Mouse (Mus musculus) spleen, adult 18-20 months (tissue): ENCODE measurements around the gene Rmdn2.

Experiments
- DNase-seq, 2 experiments: peaks; one replicate each; pipeline ENCODE4 v3.0.0; 2022; ENCODE audit warnings: mixed read lengths in 2 of 2

The Rmdn2 gene

GRCm38 (mm10) chr17:79708168-79708567 is 96.5 kb downstream of the Rmdn2 start:
- no peak for DNase-seq

DNA sequence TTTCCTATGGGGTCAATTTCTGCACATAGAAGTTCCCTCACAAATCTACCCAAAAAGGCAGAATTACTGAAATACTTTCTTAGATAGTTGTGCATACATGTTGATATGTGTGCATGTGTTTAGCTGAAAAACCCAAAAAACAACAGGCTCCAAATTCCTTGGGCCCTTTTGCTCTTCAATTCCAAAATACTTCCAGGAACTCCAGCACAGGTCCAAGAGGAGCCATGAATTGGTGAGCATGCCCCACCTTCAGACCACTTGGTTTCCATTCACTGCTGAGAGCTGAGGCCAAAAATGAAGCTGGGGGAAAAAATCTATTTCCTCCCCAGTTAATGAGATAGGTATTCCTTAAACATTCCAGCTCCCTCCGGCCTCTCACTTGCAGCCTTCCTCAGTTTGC is 98.1 kb downstream of the Rmdn2 start:
- no peak for DNase-seq

- DNase-seq: no peak
Measured at GRCm38 (mm10) chr17:79710246-79710842, 98.7 kb downstream of the Rmdn2 start.

DNA sequence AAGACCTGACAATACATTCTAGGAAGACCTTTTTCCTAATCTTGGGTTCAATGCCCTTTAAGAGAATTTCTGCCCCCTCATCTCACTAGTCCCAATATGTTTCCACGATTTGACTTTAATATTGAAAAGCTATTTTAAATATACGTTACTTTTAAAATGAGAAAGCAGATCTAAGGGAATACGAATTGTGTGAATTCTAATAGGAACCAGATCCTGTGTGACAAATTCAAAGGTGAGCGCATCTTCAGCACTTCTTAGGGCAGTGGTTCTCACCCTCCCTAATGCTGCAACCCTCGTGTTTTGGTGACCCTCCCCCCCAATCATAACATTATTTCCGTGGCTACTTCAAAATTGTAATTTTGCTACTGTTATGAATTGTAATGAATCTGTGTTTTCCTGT is 100.3 kb downstream of the Rmdn2 start:
- no peak for DNase-seq

GRCm38 (mm10) chr17:79712536-79712935 is 100.9 kb downstream of the Rmdn2 start:
- DNase-seq: no peak

DNA sequence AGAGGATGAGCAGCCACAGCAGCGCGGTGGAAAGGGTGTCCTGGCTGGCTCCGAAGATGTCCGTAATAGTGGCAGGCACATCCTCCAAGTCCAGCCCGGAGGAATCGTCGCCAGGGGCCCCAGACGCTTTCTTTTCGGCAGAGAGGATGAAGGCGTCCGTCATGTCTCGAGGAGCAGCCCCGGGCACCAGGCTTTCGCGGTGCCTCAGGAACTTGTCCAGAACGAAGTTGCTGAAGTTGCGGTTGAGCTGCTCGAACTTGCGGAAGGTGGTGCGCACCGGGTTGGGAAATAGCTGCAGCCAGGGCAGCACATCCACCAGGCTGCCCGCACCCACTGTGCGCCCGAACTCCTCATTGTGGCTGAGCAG is 101.6 kb downstream of the Rmdn2 start:
- peak in 1 of 2 experiments; percentile 4 for DNase-seq

- DNase-seq: no peak
Measured at GRCm38 (mm10) chr17:79713643-79714367, 102.1 kb downstream of the Rmdn2 start.

DNA sequence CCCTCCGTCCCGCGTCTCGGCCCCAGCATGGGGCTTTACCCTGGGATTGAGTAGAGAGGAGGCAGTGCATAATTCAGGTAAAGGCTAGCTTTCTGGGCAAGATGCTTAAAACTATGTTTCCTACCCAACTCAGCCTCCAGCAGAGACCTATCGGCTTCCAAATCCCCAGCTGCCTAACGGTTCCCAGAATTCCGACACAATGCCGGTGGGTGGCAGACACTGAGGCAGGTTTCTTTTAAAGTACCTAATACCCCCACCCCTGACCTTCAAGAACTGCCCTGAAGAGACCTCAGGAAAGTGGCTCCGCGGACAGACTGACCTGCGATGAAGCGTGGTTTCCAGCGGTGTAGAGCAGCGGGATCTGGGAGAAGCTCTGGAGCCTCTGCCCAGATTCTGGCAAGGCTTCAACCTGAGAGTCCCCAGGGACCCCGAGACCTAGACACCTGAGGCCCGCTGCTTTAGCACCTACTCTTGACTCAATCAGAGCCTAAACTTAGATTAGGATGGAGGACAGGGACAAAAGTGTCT is 102.8 kb downstream of the Rmdn2 start:
- DNase-seq: no peak

DNA sequence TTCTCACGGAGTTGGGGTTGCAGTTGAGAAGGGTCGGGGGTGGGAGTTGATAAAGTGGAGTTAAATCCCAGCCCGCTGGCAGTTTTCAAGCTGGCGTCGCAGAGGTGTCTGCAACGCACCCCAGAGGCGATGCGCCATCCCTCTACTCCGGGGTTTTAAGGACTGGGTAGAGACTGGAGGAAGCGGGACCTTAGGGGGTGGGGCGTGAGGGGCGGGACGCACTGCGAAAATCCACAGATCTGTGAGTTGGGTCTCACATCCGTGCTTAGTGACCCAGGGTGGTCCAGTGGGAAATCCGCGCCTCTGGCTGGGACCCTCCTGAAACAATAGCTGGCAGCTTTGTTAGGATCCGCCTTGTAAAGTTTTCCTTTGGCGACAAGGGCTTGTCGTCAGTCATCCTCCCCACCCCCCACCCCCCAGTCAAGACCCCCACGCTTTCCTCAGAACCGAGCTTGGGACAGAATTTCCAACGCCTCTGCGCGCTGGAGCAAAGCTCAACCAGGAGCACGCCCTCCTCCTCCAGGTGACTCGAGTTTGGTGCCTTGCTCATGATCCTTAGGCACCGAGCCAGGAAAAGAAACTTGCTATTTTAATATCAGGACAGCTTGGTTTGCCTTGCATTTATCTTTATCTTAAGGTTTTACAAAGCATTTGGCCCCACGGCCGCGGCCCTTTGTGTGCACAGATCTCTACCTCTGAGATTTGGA is 103.4 kb downstream of the Rmdn2 start, which contains the start of gene Cyp1b1:
Gene Cyp1b1, minus strand, starts transcription at position 131 of the 707 bp plus-strand sequence.
- DNase-seq: no peak

DNA sequence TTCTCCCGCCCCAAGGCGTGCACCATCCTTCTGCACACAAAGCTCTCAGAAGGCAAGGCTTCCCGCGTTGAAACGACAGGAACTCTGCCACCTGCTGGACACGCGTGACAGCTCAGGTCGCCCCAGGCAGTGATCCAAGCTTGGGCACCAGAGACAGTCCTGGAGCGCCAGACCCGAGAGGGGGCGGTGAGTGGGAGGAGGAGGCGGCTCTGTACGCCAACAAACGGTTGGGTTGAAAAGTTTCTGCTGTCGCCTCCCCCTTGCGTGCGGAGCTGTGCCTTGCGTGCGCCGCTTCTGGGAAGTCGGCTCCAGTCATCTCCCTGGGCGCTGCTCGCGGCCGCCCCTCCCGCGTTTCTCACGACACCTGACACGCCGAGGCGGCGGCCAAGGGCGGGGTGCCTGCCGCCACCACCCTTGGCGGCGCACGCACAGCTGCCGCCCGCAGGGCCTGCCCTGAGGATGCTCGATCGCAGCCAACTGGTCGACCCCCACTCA is 104.0 kb downstream of the Rmdn2 start:
- peak; percentile 57 to 77 for DNase-seq

DNA sequence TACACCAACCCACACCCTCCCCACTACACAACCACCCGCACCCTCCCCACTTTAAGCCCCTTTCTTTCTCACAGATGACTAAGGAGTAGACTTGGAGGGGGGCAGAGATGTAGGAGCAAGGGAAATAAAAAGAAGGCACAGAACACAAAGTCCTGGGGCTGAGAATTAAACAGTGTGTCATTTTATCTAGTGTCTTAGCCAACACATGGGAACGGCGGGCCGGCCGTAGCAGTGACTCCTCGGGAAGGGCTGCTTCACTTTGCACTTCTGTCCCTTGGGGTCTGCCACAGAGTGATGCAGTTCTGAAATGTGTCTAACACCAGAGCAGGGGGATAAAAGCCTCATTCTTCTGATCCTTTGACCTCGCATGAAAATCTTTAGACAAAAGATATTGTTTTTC is 109.0 kb downstream of the Rmdn2 start:
- DNase-seq: no peak

DNA sequence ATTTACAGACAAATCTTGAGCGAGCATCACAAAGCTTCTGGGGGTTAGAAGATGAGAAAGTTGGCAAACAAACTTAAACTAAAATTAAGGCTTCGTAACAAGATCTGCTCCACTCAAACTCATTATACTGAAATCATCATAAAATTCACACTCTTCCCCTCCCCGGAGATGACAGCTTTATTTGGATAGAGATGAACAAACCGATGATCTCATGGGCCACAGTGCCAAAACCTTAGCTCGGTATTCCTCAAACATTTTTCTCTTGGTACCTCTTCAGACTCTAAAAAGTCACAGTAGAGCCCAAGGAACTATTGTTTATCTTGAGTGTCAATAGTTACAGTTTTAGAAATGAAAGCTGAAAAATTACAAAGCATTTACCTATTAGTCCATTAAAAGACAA is 115.0 kb downstream of the Rmdn2 start:
- no peak for DNase-seq

GRCm38 (mm10) chr17:79728053-79728584 is 116.5 kb downstream of the Rmdn2 start:
- no peak for DNase-seq

DNA sequence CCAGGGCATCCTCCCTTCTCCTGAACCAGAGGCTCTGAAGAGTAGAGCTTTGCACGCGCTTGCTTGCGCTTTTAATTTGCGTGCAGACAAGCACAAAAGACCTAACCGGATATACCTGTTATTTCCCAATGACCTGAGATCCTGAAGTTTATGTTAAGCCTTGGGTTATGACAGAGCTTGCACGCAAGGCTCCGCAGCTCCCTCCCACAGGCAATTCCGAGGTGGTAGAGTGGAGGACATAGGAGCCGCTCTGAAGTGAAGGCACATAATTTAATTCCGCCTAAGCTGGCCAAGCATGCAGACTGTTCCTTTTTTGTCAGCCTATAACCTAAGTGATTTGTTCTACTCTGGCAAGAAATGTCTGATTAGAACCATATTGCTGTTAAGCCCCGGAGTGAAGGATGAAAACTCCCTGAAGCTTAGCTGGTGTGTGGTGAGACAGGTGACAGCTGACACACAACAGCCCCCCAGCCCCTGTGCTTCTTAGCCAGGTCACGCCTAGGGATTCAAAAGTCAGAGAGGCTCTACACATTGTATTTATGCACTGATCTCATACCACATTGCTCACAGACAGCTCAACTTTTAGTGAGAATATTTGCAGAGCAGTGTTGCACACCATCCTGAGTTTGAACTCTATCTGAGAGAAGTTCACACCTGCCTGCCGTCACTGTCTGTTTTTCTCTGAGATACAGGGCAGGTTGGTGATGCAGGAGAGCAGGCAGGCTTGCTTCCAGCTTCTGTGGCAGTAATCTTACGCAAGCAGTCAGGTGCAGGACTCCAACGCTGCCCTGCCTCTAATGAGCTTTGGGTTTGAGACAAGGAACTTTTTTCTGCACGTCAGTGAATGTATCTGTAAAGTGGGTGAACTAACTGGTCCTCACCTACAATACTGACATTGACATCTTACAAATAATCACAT is 117.2 kb downstream of the Rmdn2 start:
- DNase-seq: no peak

GRCm38 (mm10) chr17:79730988-79731387 is 119.3 kb downstream of the Rmdn2 start:
- DNase-seq: no peak

DNA sequence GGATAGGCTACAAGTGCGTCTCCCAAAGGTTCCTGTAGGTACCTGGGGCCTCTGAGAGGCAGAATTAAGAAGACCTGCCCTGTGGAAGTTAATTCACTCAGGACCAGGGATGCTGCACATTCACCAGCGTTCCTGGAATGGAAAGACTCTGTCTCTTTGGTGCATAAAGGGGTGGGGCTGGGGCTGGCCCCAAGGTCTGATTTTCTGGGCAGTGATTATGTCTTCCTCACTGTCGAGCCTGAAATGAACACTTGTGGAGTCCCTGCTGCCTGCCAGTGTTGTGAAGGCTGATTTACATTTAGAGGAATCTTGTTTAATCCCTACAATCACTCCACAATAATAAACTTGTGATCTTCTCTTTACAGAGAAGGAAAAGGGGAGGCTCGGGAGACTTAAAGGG is 121.4 kb downstream of the Rmdn2 start:
- no peak for DNase-seq

- no peak for DNase-seq
Measured at GRCm38 (mm10) chr17:79737598-79737997, 125.9 kb downstream of the Rmdn2 start.

- no peak for DNase-seq
Measured at GRCm38 (mm10) chr17:79738847-79739498, 127.3 kb downstream of the Rmdn2 start.

- no peak for DNase-seq
Measured at GRCm38 (mm10) chr17:79742635-79743034, 131.0 kb downstream of the Rmdn2 start.
